Mouse (Mus musculus): ENCODE data around the gene Lasp1. TPM values are rescaled to one million over a fixed set of nuclear protein-coding genes. Genes with fewer than 3 reads are reported as not detected.

The Lasp1 gene
- polyA plus RNA-seq, 1 experiment, result 56.3 TPM

- Histone ChIP-seq H3K4me3 (ENCODE audit: insufficient read depth, low read depth, low read length) (no peak overlapping the region), H3K27ac (replicated peaks; ENCODE audit: low read depth, low read length) (no peak overlapping the region), H3K4me1 (ENCODE audit: control insufficient read depth, insufficient read depth, insufficient read length, low read length) (peaks cover 88% of the 10 kb centered on the region)
These were observed 13.7 kb downstream of the Lasp1 start for GRCm38 (mm10) chr11:97812491-97812921.

GRCm38 (mm10) chr11:97813085-97813484 is 14.3 kb downstream of the Lasp1 start:
- 0 out of 2 replicates have a peak overlapping the region, but pooled peaks have one; percentile 1 for H3K27ac ChIP-seq (replicated peaks; ENCODE audit: low read depth, low read length)
- no peak overlapping the region for H3K4me3 ChIP-seq (ENCODE audit: insufficient read depth, low read depth, low read length)
- H3K4me1 ChIP-seq (ENCODE audit: control insufficient read depth, insufficient read depth, insufficient read length, low read length), result peaks cover 90% of the 10 kb centered on the region

GRCm38 (mm10) chr11:97813746-97814515 is 15.1 kb downstream of the Lasp1 start:
- Histone ChIP-seq H3K4me3 (ENCODE audit: insufficient read depth, low read depth, low read length) (no peak overlapping the region), H3K27ac (replicated peaks; ENCODE audit: low read depth, low read length) (no peak overlapping the region; the same call in 1 of the 2 replicates), H3K4me1 (ENCODE audit: control insufficient read depth, insufficient read depth, insufficient read length, low read length) (peaks cover 90% of the 10 kb centered on the region)

GRCm38 (mm10) chr11:97815736-97816135 is 16.9 kb downstream of the Lasp1 start:
- H3K4me1 ChIP-seq (ENCODE audit: control insufficient read depth, insufficient read depth, insufficient read length, low read length), result peaks cover 81% of the 10 kb centered on the region
- no peak overlapping the region for H3K4me3 ChIP-seq (ENCODE audit: insufficient read depth, low read depth, low read length)
- H3K27ac ChIP-seq (replicated peaks; ENCODE audit: low read depth, low read length), result peak overlapping the region; percentile 83

GRCm38 (mm10) chr11:97816176-97816575 is 17.4 kb downstream of the Lasp1 start:
- Histone ChIP-seq H3K27ac (replicated peaks; ENCODE audit: low read depth, low read length) (peak overlapping the region; percentile 83), H3K4me1 (ENCODE audit: control insufficient read depth, insufficient read depth, insufficient read length, low read length) (peaks cover 81% of the 10 kb centered on the region), H3K4me3 (ENCODE audit: insufficient read depth, low read depth, low read length) (no peak overlapping the region)

GRCm38 (mm10) chr11:97816916-97817315 is 18.1 kb downstream of the Lasp1 start:
- Histone ChIP-seq H3K4me1 (ENCODE audit: control insufficient read depth, insufficient read depth, insufficient read length, low read length) (peaks cover 82% of the 10 kb centered on the region), H3K4me3 (ENCODE audit: insufficient read depth, low read depth, low read length) (no peak overlapping the region), H3K27ac (replicated peaks; ENCODE audit: low read depth, low read length) (peak overlapping the region; percentile 83)

- Histone ChIP-seq H3K27ac (replicated peaks; ENCODE audit: low read depth, low read length) (peak overlapping the region; percentile 83), H3K4me1 (ENCODE audit: control insufficient read depth, insufficient read depth, insufficient read length, low read length) (peaks cover 81% of the 10 kb centered on the region), H3K4me3 (ENCODE audit: insufficient read depth, low read depth, low read length) (no peak overlapping the region)
These were observed 18.6 kb downstream of the Lasp1 start for GRCm38 (mm10) chr11:97817379-97817778.

GRCm38 (mm10) chr11:97818003-97818402 is 19.2 kb downstream of the Lasp1 start:
- H3K4me3 ChIP-seq (ENCODE audit: insufficient read depth, low read depth, low read length), result no peak overlapping the region
- peak overlapping the region; percentile 83 for H3K27ac ChIP-seq (replicated peaks; ENCODE audit: low read depth, low read length)
- H3K4me1 ChIP-seq (ENCODE audit: control insufficient read depth, insufficient read depth, insufficient read length, low read length), result peaks cover 77% of the 10 kb centered on the region

GRCm38 (mm10) chr11:97818571-97818970 is 19.8 kb downstream of the Lasp1 start:
- no peak overlapping the region for H3K4me3 ChIP-seq (ENCODE audit: insufficient read depth, low read depth, low read length)
- H3K27ac ChIP-seq (replicated peaks; ENCODE audit: low read depth, low read length), result peak overlapping the region; percentile 83

GRCm38 (mm10) chr11:97819102-97819501 is 20.3 kb downstream of the Lasp1 start:
- no peak overlapping the region for H3K4me3 ChIP-seq (ENCODE audit: insufficient read depth, low read depth, low read length)
- peaks cover 69% of the 10 kb centered on the region for H3K4me1 ChIP-seq (ENCODE audit: control insufficient read depth, insufficient read depth, insufficient read length, low read length)

More at GRCm38 (mm10) chr11:97818571-97818970, 19.8 kb downstream of the Lasp1 start:
- peaks cover 71% of the 10 kb centered on the region for H3K4me1 ChIP-seq (ENCODE audit: control insufficient read depth, insufficient read depth, insufficient read length, low read length)

GRCm38 (mm10) chr11:97819923-97820322 is 21.1 kb downstream of the Lasp1 start:
- peak overlapping the region; percentile 89 for H3K27ac ChIP-seq (replicated peaks; ENCODE audit: low read depth, low read length)
- peaks cover 69% of the 10 kb centered on the region for H3K4me1 ChIP-seq (ENCODE audit: control insufficient read depth, insufficient read depth, insufficient read length, low read length)

More at GRCm38 (mm10) chr11:97819102-97819501, 20.3 kb downstream of the Lasp1 start:
- H3K27ac ChIP-seq (replicated peaks; ENCODE audit: low read depth, low read length), result peak overlapping the region; percentile 83

GRCm38 (mm10) chr11:97820840-97821239 is 22.0 kb downstream of the Lasp1 start:
- Histone ChIP-seq H3K27ac (replicated peaks; ENCODE audit: low read depth, low read length) (peak overlapping the region; percentile 89), H3K4me3 (ENCODE audit: insufficient read depth, low read depth, low read length) (no peak overlapping the region), H3K4me1 (ENCODE audit: control insufficient read depth, insufficient read depth, insufficient read length, low read length) (peaks cover 69% of the 10 kb centered on the region)

More at GRCm38 (mm10) chr11:97819923-97820322, 21.1 kb downstream of the Lasp1 start:
- H3K4me3 ChIP-seq (ENCODE audit: insufficient read depth, low read depth, low read length), result no peak overlapping the region

GRCm38 (mm10) chr11:97821401-97822064 is 22.7 kb downstream of the Lasp1 start:
- Histone ChIP-seq H3K4me1 (ENCODE audit: control insufficient read depth, insufficient read depth, insufficient read length, low read length) (peaks cover 69% of the 10 kb centered on the region), H3K27ac (replicated peaks; ENCODE audit: low read depth, low read length) (peak overlapping the region; percentile 63), H3K4me3 (ENCODE audit: insufficient read depth, low read depth, low read length) (no peak overlapping the region)

- H3K27ac ChIP-seq (replicated peaks; ENCODE audit: low read depth, low read length), result peak overlapping the region; percentile 63
- peaks cover 60% of the 10 kb centered on the region for H3K4me1 ChIP-seq (ENCODE audit: control insufficient read depth, insufficient read depth, insufficient read length, low read length)
- H3K4me3 ChIP-seq (ENCODE audit: insufficient read depth, low read depth, low read length), result peak overlapping the region; percentile 27
These were observed 24.2 kb downstream of the Lasp1 start for GRCm38 (mm10) chr11:97822840-97823603.

GRCm38 (mm10) chr11:97824168-97824567 is 25.4 kb downstream of the Lasp1 start:
- peak overlapping the region; percentile 33; the same call in 1 of the 2 replicates for H3K27ac ChIP-seq (replicated peaks; ENCODE audit: low read depth, low read length)
- H3K4me3 ChIP-seq (ENCODE audit: insufficient read depth, low read depth, low read length), result no peak overlapping the region
- H3K4me1 ChIP-seq (ENCODE audit: control insufficient read depth, insufficient read depth, insufficient read length, low read length), result peaks cover 50% of the 10 kb centered on the region
